Mouse (Mus musculus) stomach, postnatal 0 days (tissue): ENCODE measurements around the gene Amy1. TPM values are rescaled to one million over a fixed set of nuclear protein-coding genes. Genes with fewer than 3 reads are reported as not detected.
"Not testable (repeated sequence)": the region's sequence is repeated elsewhere in the genome, so short reads cannot be mapped to it uniquely, and the experiment has no call there.

Source experiments
- ATAC-seq: fragments of 200-750 bp; cut with Nextera tagmentation; 2 replicates; pipeline ENCODE4 v1.8.0; 2017; ENCODE audit not compliant: low FRiP score, low TSS enrichment
- DNase-seq: peaks from one replicate; pipeline ENCODE4 v3.0.0-alpha.2; 2016; ENCODE audit warnings: low spot score
- H3K27ac ChIP-seq: fragments of 300-500 bp; sonication (generic); replicated peaks from 2 replicates; pipeline ENCODE4 v1.5.1; 2014; ENCODE audit warnings: mild to moderate bottlenecking, control low read depth
- H3K27me3 ChIP-seq: fragments of 300-500 bp; sonication (generic); 2 replicates; pipeline ENCODE4 v1.6.1; 2014; ENCODE audit warnings: low read length; ENCODE audit not compliant: control insufficient read depth, insufficient read depth
- H3K36me3 ChIP-seq: fragments of 300-500 bp; sonication (generic); 2 replicates; pipeline ENCODE4 v1.6.1; 2014; ENCODE audit warnings: low read length, mixed read lengths; ENCODE audit not compliant: control insufficient read depth, insufficient read depth
- H3K4me1 ChIP-seq: fragments of 300-500 bp; sonication (generic); replicated peaks from 2 replicates; pipeline ENCODE4 v1.6.1; 2014; ENCODE audit warnings: antibody characterized with exemption; ENCODE audit not compliant: control insufficient read depth, insufficient read depth
- H3K4me2 ChIP-seq: fragments of 300-500 bp; sonication (generic); replicated peaks from 2 replicates; pipeline ENCODE4 v1.6.1; 2014; ENCODE audit warnings: low read depth, mild to moderate bottlenecking, control low read depth, moderate library complexity
- H3K4me3 ChIP-seq: fragments of 300-500 bp; sonication (generic); 2 replicates; pipeline ENCODE4 v1.5.1; 2014; ENCODE audit warnings: low read depth, low read length, control low read depth
- H3K9ac ChIP-seq: fragments of 300-500 bp; sonication (generic); 2 replicates; pipeline ENCODE4 v1.6.1; 2014; ENCODE audit warnings: mild to moderate bottlenecking, low read length, control low read depth, mixed read lengths
- H3K9me3 ChIP-seq: fragments of 300-500 bp; sonication (generic); 2 replicates; pipeline ENCODE4 v1.6.1; 2016; ENCODE audit warnings: low read length; ENCODE audit not compliant: control insufficient read depth
- CTCF ChIP-seq: IDR thresholded peaks from 2 replicates; pipeline ENCODE4 v1.5.1; 2016; ENCODE audit warnings: antibody characterized with exemption, low read depth, mild to moderate bottlenecking, moderate library complexity
- EP300 ChIP-seq: optimal IDR thresholded peaks from 2 replicates; pipeline ENCODE3; 2016; ENCODE audit warnings: antibody characterized with exemption
- WGBS: fragments of 180-500 bp; shearing (Covaris S2); extraction: QIAGEN DNeasy Blood & Tissue Kit; methylation state at CpG from one replicate; pipeline ENCODE4 v1.1.7; 2014; 5-methylcytosine and 5-hydroxymethylcytosine counted together
- polyA plus RNA-seq: library from polyadenylated mRNA; unstranded; fragments of >200 nt; fragmentation: Nextera tagmentation; extraction: Ambion mirVana; gene quantifications from 2 replicates; pipeline ENCODE4 v1.2.1, GENCODE M21; 2015

Amy1 gene
- polyA plus RNA-seq, 1 experiment from 2014 or later = 2.0 TPM

DNA sequence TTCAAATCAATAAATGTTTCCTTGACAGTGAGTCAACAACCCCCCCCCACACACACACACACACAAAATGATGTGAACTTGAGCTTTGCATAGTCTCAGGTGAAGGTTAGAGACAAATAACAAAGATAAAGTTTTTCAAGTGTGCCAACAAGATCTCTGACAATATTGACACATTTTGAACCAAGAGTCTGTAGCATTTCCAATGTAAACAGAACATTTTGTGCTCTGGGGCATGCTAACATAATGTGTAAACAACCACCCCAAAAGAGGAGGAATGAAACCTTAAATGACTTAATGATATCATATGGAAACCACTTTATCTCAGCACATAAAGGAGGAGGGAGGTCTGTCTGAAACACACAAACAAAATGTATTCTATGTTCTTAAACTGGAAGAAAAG is 66.8 kb downstream of the Amy1 start:
- Histone ChIP-seq H3K4me1 (no peaks in the 10 kb centered on the region), H3K36me3 (no peaks in the 10 kb centered on the region), H3K4me2 (no peak overlapping the region), H3K9ac (no peak overlapping the region), H3K9me3 (no peaks in the 10 kb centered on the region), H3K4me3 (no peak overlapping the region), H3K27me3 (no peaks in the 10 kb centered on the region), H3K27ac (no peak overlapping the region)
- ATAC-seq = 0 out of 2 replicates have a peak, but pooled peaks have one; percentile 18
- DNase-seq = no peak
- TF ChIP-seq CTCF (no peak), EP300 (no peak)

DNA sequence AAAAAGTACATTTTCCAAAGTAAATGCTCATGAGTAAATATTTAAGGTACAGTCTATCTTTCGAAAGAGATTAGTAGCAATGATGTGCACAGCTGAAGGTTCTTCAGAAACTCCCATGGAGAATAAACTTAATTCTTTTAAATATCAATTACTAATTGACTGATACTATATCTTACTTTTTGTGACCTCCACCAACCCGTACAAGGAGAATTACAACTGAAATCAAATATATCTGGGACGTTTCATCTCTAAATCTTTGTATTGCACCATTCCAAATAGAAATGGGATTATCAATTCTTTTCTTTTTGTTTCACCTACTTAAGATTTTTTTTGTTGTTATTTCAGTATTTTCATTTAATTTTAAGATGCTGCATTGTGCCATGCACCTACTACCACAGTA is 74.2 kb downstream of the Amy1 start, which contains the start of gene Amy2a1:
Gene Amy2a1 (minus strand): TSS at position 101 of the 400 bp plus-strand sequence.
- H3K4me3 ChIP-seq, H3K27ac ChIP-seq, H3K27me3 ChIP-seq, H3K9me3 ChIP-seq, ATAC-seq, H3K9ac ChIP-seq, H3K4me1 ChIP-seq, H3K36me3 ChIP-seq, H3K4me2 ChIP-seq, DNase-seq: not testable (repeated sequence)
- 63% methylated on average over 2 of the region's 3 CpGs for WGBS

Other genes starting within 250 kb of the Amy1 start
- gene Amy2a1, start 74.3 kb downstream of the Amy1 start, polyA plus RNA-seq = 3.9 TPM in 1 of 2 replicates, not detected in the other
- 19.4 and 21.1 TPM in 2 replicates for gene Rnpc3, start 23.4 kb upstream of the Amy1 start, polyA plus RNA-seq